Mouse (Mus musculus) bone marrow, adult 2 months (tissue): ENCODE results near the gene Itpr1. TPM values are rescaled to one million over a fixed set of nuclear protein-coding genes. Genes with fewer than 3 reads are reported as not detected.
A peak's percentile ranks its signal among the peaks of the same experiment; 100 is the strongest.

Source experiments
- H3K27ac ChIP-seq: fragments of 200-500 bp; 2 replicates; pipeline ENCODE4 v1.5.1; 2012; ENCODE audit warnings: low read depth, mild to moderate bottlenecking, control low read depth, inconsistent platforms, low read length; ENCODE audit not compliant: control insufficient read depth, poor library complexity, insufficient read depth
- H3K4me1 ChIP-seq: fragments of 200-500 bp; 2 replicates; pipeline ENCODE4 v1.6.1; 2011; ENCODE audit warnings: low read length; ENCODE audit not compliant: control insufficient read depth, insufficient read depth
- H3K4me3 ChIP-seq: fragments of 200-500 bp; replicated peaks from 2 replicates; pipeline ENCODE3; 2011; ENCODE audit warnings: mild to moderate bottlenecking, low read depth, low read length, control low read depth; ENCODE audit not compliant: control insufficient read depth
- CTCF ChIP-seq: fragments of 200-500 bp; IDR thresholded peaks from 2 replicates; pipeline ENCODE4 v1.5.1; 2011; ENCODE audit warnings: low read length, control low read depth; ENCODE audit not compliant: control insufficient read depth, insufficient read depth
- POLR2A ChIP-seq: fragments of 200-500 bp; IDR thresholded peaks from 2 replicates; pipeline ENCODE4 v1.6.1; 2011; ENCODE audit warnings: low read depth, mild to moderate bottlenecking, control low read depth, low read length, borderline replicate concordance; ENCODE audit not compliant: control insufficient read depth
- WGBS: fragments of 180-500 bp; shearing (Covaris S2); methylation state at CpG from one replicate; pipeline ENCODE4 v1.1.7; 2018; 5-methylcytosine and 5-hydroxymethylcytosine counted together
- polyA plus RNA-seq: library from polyadenylated mRNA; stranded (reverse); fragments of >200 nt; gene quantifications from 2 replicates; pipeline ENCODE4 v1.2.4, GENCODE M21; 2011; ENCODE audit warnings: low replicate concordance; ENCODE audit not compliant: missing spikeins, insufficient read depth, insufficient read length

Gene Itpr1
- polyA plus RNA-seq, 1 experiment = 32.8 TPM

- no peak for TF ChIP-seq CTCF
- WGBS = 90% methylated on average over 3 of the region's 3 CpGs
- Histone ChIP-seq H3K4me3 (no peak overlapping the region), H3K4me1 (no peaks in the 10 kb centered on the region), H3K27ac (no peak overlapping the region)
These were observed 185.1 kb downstream of the Itpr1 start for GRCm38 (mm10) chr6:108397956-108398355.

GRCm38 (mm10) chr6:108401412-108401955, 188.6 kb downstream of the Itpr1 start:
- H3K4me3 ChIP-seq = no peak overlapping the region
- peaks cover 2% of the 10 kb centered on the region; the same call in 1 of the 2 replicates for H3K4me1 ChIP-seq
- no peak overlapping the region for H3K27ac ChIP-seq
- TF ChIP-seq CTCF (no peak), POLR2A (no peak)
- 78% methylated on average over 10 of the region's 10 CpGs for WGBS

GRCm38 (mm10) chr6:108404736-108405135, 191.8 kb downstream of the Itpr1 start:
- peaks cover 2% of the 10 kb centered on the region; the same call in 1 of the 2 replicates for H3K4me1 ChIP-seq
- no peak overlapping the region for H3K27ac ChIP-seq
- H3K4me3 ChIP-seq = no peak overlapping the region
- WGBS = 64% methylated on average over 8 of the region's 8 CpGs
- TF ChIP-seq CTCF (no peak), POLR2A (no peak)

GRCm38 (mm10) chr6:108408053-108408452, 195.2 kb downstream of the Itpr1 start:
- Histone ChIP-seq H3K4me3 (no peak overlapping the region), H3K27ac (no peak overlapping the region), H3K4me1 (peaks cover 2% of the 10 kb centered on the region; the same call in 1 of the 2 replicates)
- TF ChIP-seq CTCF = peak; percentile 53
- TF ChIP-seq POLR2A = no peak
- WGBS = 93% methylated on average over 3 of the region's 3 CpGs

- 93% methylated on average over 5 of the region's 5 CpGs for WGBS
- H3K4me3 ChIP-seq = no peak overlapping the region
- no peaks in the 10 kb centered on the region for H3K4me1 ChIP-seq
- TF ChIP-seq POLR2A = no peak
- no peak for TF ChIP-seq CTCF
- H3K27ac ChIP-seq = no peak overlapping the region
These were observed 195.8 kb downstream of the Itpr1 start for GRCm38 (mm10) chr6:108408726-108409125.

- WGBS = 85% methylated on average over 16 of the region's 16 CpGs
- H3K4me1 ChIP-seq = no peaks in the 10 kb centered on the region
- TF ChIP-seq POLR2A = no peak
- no peak for TF ChIP-seq CTCF
- no peak overlapping the region for H3K4me3 ChIP-seq
- no peak overlapping the region for H3K27ac ChIP-seq
These were observed 197.9 kb downstream of the Itpr1 start for GRCm38 (mm10) chr6:108410771-108411170.

GRCm38 (mm10) chr6:108411201-108411600, 198.3 kb downstream of the Itpr1 start:
- Histone ChIP-seq H3K4me3 (no peak overlapping the region), H3K27ac (no peak overlapping the region), H3K4me1 (no peaks in the 10 kb centered on the region)
- TF ChIP-seq POLR2A = no peak
- TF ChIP-seq CTCF = no peak
- 85% methylated on average over 4 of the region's 4 CpGs for WGBS

- Histone ChIP-seq H3K4me1 (no peaks in the 10 kb centered on the region), H3K4me3 (no peak overlapping the region), H3K27ac (no peak overlapping the region)
- WGBS = 90% methylated on average over 8 of the region's 8 CpGs
- TF ChIP-seq CTCF = no peak
- no peak for TF ChIP-seq POLR2A
These were observed 200.1 kb downstream of the Itpr1 start for GRCm38 (mm10) chr6:108413006-108413405.

GRCm38 (mm10) chr6:108413593-108413992, 200.7 kb downstream of the Itpr1 start:
- Histone ChIP-seq H3K4me3 (no peak overlapping the region), H3K27ac (no peak overlapping the region), H3K4me1 (no peaks in the 10 kb centered on the region)
- 87% methylated on average over 9 of the region's 9 CpGs for WGBS
- TF ChIP-seq POLR2A = no peak
- no peak for TF ChIP-seq CTCF
